Mouse (Mus musculus) embryonic facial prominence, embryonic 13.5 days (tissue): ENCODE measurements around the gene Pam. TPM values are rescaled to one million over a fixed set of nuclear protein-coding genes. Genes with fewer than 3 reads are reported as not detected.
"Not testable (repeated sequence)": the region's sequence is repeated elsewhere in the genome, so short reads cannot be mapped to it uniquely, and the experiment has no call there.

Experiments used
- ATAC-seq: fragments of 200-750 bp; cut with Nextera tagmentation; 2 replicates; pipeline ENCODE4 v1.8.0; 2017; ENCODE audit warnings: low read depth; ENCODE audit not compliant: insufficient number of reproducible peaks, insufficient read depth, low FRiP score, low TSS enrichment
- H3K27ac ChIP-seq: fragments of 300-500 bp; sonication (generic); 2 replicates; pipeline ENCODE4 v1.5.1; 2015; ENCODE audit warnings: moderate library complexity, mild to moderate bottlenecking, inconsistent platforms
- H3K27me3 ChIP-seq: fragments of 300-500 bp; sonication (generic); 2 replicates; pipeline ENCODE4 v1.6.1; 2015; ENCODE audit warnings: mild to moderate bottlenecking, inconsistent platforms
- H3K36me3 ChIP-seq: fragments of 300-500 bp; sonication (generic); 2 replicates; pipeline ENCODE4 v1.6.1; 2015; ENCODE audit warnings: mild to moderate bottlenecking, inconsistent platforms
- H3K4me1 ChIP-seq: fragments of 300-500 bp; sonication (generic); 2 replicates; pipeline ENCODE4 v1.6.1; 2015; ENCODE audit warnings: inconsistent platforms
- H3K4me2 ChIP-seq: fragments of 300-500 bp; sonication (generic); 2 replicates; pipeline ENCODE4 v1.6.1; 2015; ENCODE audit warnings: moderate library complexity, mild to moderate bottlenecking, inconsistent platforms
- H3K4me3 ChIP-seq: fragments of 300-500 bp; sonication (generic); 2 replicates; pipeline ENCODE4 v1.5.1; 2015; ENCODE audit warnings: mild to moderate bottlenecking, inconsistent platforms
- H3K9ac ChIP-seq: fragments of 300-500 bp; sonication (generic); 2 replicates; pipeline ENCODE4 v1.6.1; 2015; ENCODE audit warnings: mild to moderate bottlenecking, inconsistent platforms
- H3K9me3 ChIP-seq: fragments of 300-500 bp; sonication (generic); 2 replicates; pipeline ENCODE4 v1.6.1; 2016; ENCODE audit warnings: inconsistent platforms
- WGBS: fragments of 180-500 bp; shearing (Covaris S2); methylation state at CpG from one replicate; pipeline ENCODE4 v1.1.7; 2015; ENCODE audit warnings: mixed read lengths; 5-methylcytosine and 5-hydroxymethylcytosine counted together
- polyA plus RNA-seq: library from polyadenylated mRNA; unstranded; fragments of >200 nt; fragmentation: Nextera tagmentation; extraction: Ambion mirVana; gene quantifications from 2 replicates; pipeline ENCODE4 v1.2.1, GENCODE M21; 2015

Pam gene
- polyA plus RNA-seq, 1 experiment from 2014 or later = 53.5 TPM

DNA sequence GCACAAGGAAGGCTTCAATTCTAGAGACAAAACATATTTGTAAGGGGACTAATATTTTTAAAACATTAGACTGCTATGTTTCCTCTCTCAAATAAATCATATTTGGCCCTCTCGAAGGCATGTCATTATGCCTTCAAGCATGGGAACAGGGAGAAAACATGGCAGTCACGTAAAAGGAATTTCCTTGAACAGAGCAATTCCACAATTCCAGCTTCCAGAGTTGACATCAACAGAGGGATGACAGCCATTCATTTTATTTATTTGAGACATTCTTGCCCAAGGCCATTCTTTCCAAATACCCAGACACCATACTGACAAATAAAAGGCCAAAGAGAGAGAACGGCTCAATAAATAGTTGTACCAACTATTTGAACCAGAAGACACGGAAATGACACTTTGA is 136.7 kb downstream of the Pam start:
- Histone ChIP-seq H3K27ac (no peak overlapping the region), H3K4me3 (no peak overlapping the region), H3K9ac (no peak overlapping the region), H3K4me2 (no peak overlapping the region), H3K27me3 (no peaks in the 10 kb centered on the region), H3K36me3 (no peaks in the 10 kb centered on the region), H3K4me1 (no peaks in the 10 kb centered on the region), H3K9me3 (no peaks in the 10 kb centered on the region)
- WGBS = 82% methylated on average over 4 of the region's 4 CpGs
- no peak for ATAC-seq

DNA sequence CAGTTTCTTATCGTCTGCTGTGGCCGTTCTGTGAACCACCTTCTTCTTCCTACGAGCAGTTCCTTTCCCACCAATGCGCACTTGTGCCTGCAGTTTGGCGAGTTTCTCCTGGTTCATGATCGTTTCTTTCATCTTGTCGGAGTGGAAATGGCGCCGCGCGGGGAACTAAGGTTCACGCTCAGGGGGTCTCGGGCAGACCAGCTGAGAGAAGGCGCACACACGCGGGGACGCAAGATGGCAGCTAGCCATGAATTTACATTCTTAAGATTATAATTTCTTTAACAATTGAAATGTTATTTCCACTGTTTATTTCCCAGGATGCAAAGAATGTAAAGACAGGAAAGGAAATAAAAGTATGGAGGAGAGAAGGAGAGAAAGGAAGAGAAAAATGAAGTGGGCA is 146.2 kb downstream of the Pam start:
- not testable (repeated sequence) for H3K4me1 ChIP-seq, H3K9ac ChIP-seq, H3K27ac ChIP-seq, H3K36me3 ChIP-seq, H3K9me3 ChIP-seq, ATAC-seq, H3K4me3 ChIP-seq, H3K27me3 ChIP-seq, H3K4me2 ChIP-seq
- 90% methylated on average over 17 of the region's 17 CpGs for WGBS

DNA sequence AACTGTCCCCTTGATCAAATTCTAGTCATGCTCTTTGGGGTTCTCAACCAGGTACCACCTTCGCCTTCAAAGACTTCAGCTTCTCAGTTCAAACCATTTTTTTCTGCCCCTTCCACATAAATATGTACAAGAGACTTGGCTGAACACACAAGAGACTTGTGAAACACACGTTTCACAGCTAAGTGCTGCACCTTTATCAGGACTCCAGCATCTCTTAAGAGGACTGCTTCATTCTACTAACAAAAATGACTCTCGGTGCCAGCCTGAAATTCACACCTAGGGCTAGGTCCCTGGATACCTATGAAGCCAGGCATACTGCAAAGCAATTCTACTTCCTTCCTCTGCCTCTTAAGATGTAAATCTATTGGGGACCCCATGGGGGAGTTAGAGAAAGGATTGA is 148.3 kb downstream of the Pam start:
- H3K9me3 ChIP-seq = no peaks in the 10 kb centered on the region
- H3K27me3 ChIP-seq = no peaks in the 10 kb centered on the region

DNA sequence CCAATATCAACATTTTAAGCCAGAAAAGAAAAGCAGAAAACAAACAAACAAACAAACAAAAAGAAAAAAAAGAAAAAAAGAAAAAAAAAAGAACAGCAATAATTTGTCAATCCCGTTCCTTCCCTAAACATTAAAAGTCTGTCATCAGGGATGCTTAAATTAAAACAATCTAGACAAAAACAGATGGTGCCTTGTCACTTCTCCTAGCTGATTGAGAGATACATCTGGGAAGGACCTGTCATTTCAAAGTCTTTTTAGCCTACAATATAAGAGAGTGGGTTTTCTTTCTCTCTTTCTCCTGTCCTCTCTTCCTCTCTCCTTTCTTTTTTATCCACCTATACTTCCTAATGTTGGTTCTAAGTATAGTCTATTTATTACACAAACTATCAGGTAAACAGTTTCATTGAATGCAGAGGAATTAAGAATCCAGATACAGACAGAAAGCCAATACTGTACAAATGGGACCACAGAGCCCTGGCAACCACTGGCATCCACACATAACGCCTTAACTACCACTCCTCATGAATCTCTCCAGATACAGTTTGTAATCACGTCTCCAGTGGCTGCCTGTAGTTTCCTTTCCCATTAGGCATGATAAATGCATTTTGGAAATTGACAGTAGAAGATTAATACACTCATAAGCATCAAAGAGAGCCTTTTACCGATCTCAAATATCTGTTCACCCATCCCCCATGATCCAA is 151.4 kb downstream of the Pam start:
- H3K27ac ChIP-seq = no peak overlapping the region
- H3K4me2 ChIP-seq = no peak overlapping the region
- peaks cover 7% of the 10 kb centered on the region; the same call in 1 of the 2 replicates for H3K4me1 ChIP-seq
- ATAC-seq = no peak
- no peaks in the 10 kb centered on the region for H3K9me3 ChIP-seq
- WGBS = 66% methylated on average over 4 of the region's 4 CpGs
- H3K9ac ChIP-seq = no peak overlapping the region
- H3K4me3 ChIP-seq = no peak overlapping the region
- no peaks in the 10 kb centered on the region for H3K27me3 ChIP-seq
- no peaks in the 10 kb centered on the region for H3K36me3 ChIP-seq

More for the DNA sequence above, 148.3 kb downstream of the Pam start:
- no peak overlapping the region for H3K9ac ChIP-seq
- H3K36me3 ChIP-seq = no peaks in the 10 kb centered on the region
- no peak overlapping the region for H3K4me2 ChIP-seq
- no peak overlapping the region for H3K4me3 ChIP-seq
- WGBS = 77% methylated on average over 3 of the region's 3 CpGs
- H3K4me1 ChIP-seq = peaks cover 7% of the 10 kb centered on the region; the same call in 1 of the 2 replicates
- no peak overlapping the region for H3K27ac ChIP-seq
- ATAC-seq = no peak

DNA sequence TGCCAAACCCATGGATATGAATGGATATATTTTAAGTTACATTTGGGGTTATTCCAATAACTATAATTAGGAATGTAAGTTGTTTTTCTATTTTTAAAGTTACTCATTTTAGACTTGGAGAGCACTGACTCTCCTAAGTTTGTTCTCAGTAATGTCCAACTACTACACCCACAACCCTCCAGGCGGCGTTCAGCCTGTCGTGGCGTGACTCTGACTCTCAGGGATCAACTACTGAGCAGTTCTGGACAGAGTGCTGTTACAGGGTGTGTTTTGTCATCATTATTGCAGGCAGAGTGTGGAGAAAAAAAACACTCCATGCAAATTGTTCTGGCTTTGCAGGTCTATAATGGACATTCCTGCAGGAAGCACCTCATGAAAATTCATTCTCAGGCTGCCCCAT is 152.0 kb downstream of the Pam start:
- no peaks in the 10 kb centered on the region for H3K9me3 ChIP-seq
- no peaks in the 10 kb centered on the region for H3K27me3 ChIP-seq
- no peak overlapping the region for H3K4me3 ChIP-seq
- no peaks in the 10 kb centered on the region for H3K36me3 ChIP-seq
- no peak overlapping the region for H3K4me2 ChIP-seq
- peaks cover 7% of the 10 kb centered on the region; the same call in 1 of the 2 replicates for H3K4me1 ChIP-seq
- no peak overlapping the region for H3K9ac ChIP-seq
- 84% methylated on average over 4 of the region's 4 CpGs for WGBS
- H3K27ac ChIP-seq = no peak overlapping the region
- ATAC-seq = no peak

DNA sequence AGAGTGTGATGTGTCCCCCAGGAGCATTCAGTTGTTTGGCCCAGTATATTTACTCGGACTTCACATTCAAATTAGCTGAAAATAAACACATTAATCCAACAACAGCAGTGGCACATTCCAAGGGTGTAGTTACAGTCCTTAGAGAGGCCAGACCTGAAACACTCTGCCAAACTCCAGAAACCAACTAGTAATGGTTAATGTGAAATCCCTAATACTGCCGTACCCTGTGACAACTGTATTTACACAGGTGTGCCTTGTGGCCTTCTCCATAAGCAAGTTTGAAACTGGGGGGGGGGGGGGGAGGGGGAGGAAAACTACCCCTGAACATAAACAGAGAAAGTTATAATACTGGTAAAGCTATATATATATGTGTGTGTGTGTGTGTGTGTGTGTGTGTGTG is 152.5 kb downstream of the Pam start:
- WGBS = 56% methylated on average over 2 of the region's 2 CpGs
- Histone ChIP-seq H3K27me3 (no peaks in the 10 kb centered on the region), H3K4me1 (peaks cover 7% of the 10 kb centered on the region; the same call in 1 of the 2 replicates), H3K9me3 (no peaks in the 10 kb centered on the region), H3K36me3 (no peaks in the 10 kb centered on the region), H3K9ac (no peak overlapping the region), H3K27ac (no peak overlapping the region), H3K4me3 (no peak overlapping the region), H3K4me2 (no peak overlapping the region)
- ATAC-seq = no peak

DNA sequence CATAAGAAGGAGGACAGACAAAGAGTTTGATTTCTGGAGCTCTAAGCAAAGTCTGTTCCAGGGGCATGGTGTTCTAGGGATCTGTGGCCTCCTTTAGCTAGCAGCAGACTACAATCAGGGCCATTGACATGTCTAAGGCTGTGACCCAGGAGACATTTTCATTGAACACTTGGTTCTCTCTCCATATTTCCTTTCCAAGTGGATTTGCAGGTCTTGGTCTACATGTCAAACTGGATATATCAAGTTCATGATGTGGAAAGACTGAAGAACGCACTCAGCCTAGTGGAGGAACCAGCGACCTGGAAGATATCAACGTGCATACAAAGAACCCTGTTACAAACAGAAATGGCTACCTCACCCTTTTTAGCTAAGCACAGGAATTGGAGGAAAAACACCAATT is 156.9 kb downstream of the Pam start:
- Histone ChIP-seq H3K4me1 (no peaks in the 10 kb centered on the region), H3K4me2 (no peak overlapping the region), H3K36me3 (no peaks in the 10 kb centered on the region), H3K9me3 (no peaks in the 10 kb centered on the region), H3K27me3 (no peaks in the 10 kb centered on the region), H3K9ac (no peak overlapping the region), H3K4me3 (no peak overlapping the region), H3K27ac (no peak overlapping the region)
- ATAC-seq = no peak
- 82% methylated on average over 3 of the region's 3 CpGs for WGBS

DNA sequence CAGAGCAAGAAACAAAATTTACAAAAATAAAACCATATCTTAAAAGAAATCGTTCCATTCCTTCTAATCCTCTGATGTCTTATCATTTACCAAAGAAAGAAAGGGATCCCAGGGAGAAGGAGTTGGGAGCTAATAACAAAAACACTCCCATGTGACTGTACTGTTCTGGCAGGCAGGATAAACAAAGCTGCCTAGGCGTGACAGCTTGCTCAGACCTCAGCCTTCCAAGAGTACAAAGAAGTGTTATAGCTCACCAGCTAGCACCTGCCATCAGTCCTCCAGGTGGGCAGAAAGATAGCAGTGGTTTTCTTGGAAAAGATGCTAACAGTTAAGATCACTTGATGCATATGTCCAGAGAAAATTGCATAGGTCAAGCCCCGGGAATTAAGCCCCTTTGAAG is 157.4 kb downstream of the Pam start:
- H3K9me3 ChIP-seq = no peaks in the 10 kb centered on the region
- no peak for ATAC-seq
- no peaks in the 10 kb centered on the region for H3K36me3 ChIP-seq
- 60% methylated on average over 3 of the region's 3 CpGs for WGBS
- no peaks in the 10 kb centered on the region for H3K27me3 ChIP-seq
- H3K4me2 ChIP-seq = no peak overlapping the region
- H3K4me3 ChIP-seq = no peak overlapping the region
- no peak overlapping the region for H3K9ac ChIP-seq
- H3K27ac ChIP-seq = no peak overlapping the region
- no peaks in the 10 kb centered on the region for H3K4me1 ChIP-seq

DNA sequence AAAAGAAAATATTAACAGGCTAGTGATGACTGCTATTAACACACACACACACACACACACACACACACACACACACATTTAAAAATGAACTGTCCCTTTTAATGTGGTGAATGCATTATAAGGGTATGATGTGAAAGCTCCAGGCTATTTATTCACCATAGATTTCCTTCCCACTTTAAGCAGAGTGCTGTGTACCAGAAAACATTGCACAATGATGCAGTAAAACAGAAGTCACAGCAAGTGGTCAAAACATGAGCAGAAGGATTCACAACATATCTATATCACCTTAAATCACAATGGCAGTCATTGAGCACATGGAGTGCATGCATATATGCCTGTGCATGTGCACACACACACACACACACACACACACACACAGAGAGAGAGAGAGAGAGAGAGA is 160.5 kb downstream of the Pam start:
- Histone ChIP-seq H3K27ac (no peak overlapping the region), H3K36me3 (no peaks in the 10 kb centered on the region), H3K4me1 (no peaks in the 10 kb centered on the region), H3K4me2 (no peak overlapping the region), H3K27me3 (no peaks in the 10 kb centered on the region), H3K9me3 (no peaks in the 10 kb centered on the region), H3K4me3 (no peak overlapping the region), H3K9ac (no peak overlapping the region)
- ATAC-seq = no peak

DNA sequence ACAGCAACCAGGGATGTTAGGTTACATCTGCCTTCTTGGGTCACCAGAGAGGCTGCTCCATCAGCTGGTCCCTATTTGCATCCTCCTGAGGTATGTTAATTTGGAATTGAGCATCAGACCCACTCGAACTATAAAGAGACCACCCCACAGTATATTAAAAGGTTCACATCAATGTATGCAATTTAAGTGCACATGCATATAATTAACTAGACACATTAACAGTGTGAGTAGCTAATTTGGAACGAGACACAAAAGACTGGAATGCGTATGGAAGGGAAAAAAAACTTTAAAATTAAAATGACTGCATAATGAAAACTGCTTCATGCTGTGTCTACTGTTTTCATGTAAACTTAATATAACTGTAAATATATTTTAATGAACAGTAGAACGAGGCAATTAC is 164.2 kb downstream of the Pam start:
- H3K4me1 ChIP-seq = no peaks in the 10 kb centered on the region
- H3K36me3 ChIP-seq = no peaks in the 10 kb centered on the region
- no peaks in the 10 kb centered on the region for H3K9me3 ChIP-seq
- WGBS = 54% methylated on average over 4 of the region's 4 CpGs
- no peak overlapping the region for H3K27ac ChIP-seq
- no peak overlapping the region for H3K4me2 ChIP-seq
- H3K27me3 ChIP-seq = no peaks in the 10 kb centered on the region
- H3K9ac ChIP-seq = no peak overlapping the region
- no peak for ATAC-seq
- H3K4me3 ChIP-seq = no peak overlapping the region

DNA sequence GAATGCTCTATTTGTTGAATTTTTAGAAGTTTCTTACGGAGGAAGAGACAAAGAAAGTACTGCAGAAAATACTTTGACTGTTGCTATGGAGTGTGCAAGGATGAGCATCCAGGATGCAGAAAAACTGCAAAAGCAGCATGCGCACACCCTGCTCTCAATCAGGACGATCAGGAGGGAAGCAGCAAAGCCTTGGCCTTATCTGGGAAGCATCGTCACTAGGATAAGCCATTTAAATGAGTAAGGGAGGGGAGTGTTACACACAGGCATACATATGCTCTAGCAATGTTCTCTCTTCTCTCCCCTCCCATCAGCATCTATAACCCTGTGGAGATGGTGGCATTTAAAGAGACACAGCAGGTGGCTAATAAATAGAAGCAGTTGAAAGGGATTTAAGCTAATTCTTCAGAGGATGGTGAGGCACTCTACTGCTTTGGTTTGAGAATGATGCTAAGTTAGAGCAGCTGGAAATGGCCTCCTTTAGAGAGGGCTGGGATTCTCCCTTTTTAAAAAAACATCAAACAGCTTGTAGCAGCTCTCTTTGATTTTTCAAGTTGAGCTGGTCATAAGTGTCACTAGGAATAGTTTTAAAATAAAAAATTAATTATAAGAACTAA is 165.9 kb downstream of the Pam start:
- Histone ChIP-seq H3K4me1 (no peaks in the 10 kb centered on the region), H3K9me3 (no peaks in the 10 kb centered on the region), H3K27me3 (no peaks in the 10 kb centered on the region), H3K4me2 (no peak overlapping the region), H3K9ac (no peak overlapping the region), H3K36me3 (no peaks in the 10 kb centered on the region), H3K27ac (no peak overlapping the region), H3K4me3 (no peak overlapping the region)
- ATAC-seq = no peak
- 58% methylated on average over 4 of the region's 4 CpGs for WGBS

DNA sequence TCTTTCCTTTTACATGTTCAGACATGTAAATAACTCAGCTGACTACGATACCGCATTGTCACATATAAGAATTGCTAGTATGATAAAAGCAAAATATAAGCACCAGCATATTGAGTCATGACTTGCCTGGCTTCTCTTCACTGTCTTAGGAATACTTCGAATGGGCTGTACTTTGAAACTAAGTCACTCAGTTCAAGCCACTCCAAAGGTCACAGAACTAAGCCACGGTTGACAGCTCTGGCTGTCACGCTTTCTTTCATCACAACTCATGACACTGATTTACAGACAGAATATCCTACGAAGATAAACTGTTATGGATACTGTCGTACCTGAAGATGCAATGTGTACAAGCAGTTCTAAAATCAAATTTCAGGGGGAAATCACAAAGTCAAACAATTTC is 168.7 kb downstream of the Pam start:
- H3K4me2 ChIP-seq = no peak overlapping the region
- ATAC-seq = no peak
- no peaks in the 10 kb centered on the region for H3K36me3 ChIP-seq
- H3K9me3 ChIP-seq = no peaks in the 10 kb centered on the region
- no peak overlapping the region for H3K27ac ChIP-seq
- no peak overlapping the region for H3K9ac ChIP-seq
- no peak overlapping the region for H3K4me3 ChIP-seq
- no peaks in the 10 kb centered on the region for H3K4me1 ChIP-seq
- WGBS = 83% methylated on average over 7 of the region's 7 CpGs
- H3K27me3 ChIP-seq = no peaks in the 10 kb centered on the region
